Mouse (Mus musculus) heart, adult 11 months (tissue): ENCODE measurements around the gene Klf11.

Experiments
- DNase-seq: peaks from one replicate; pipeline ENCODE4 v3.0.0; 2022

Gene Klf11

DNA sequence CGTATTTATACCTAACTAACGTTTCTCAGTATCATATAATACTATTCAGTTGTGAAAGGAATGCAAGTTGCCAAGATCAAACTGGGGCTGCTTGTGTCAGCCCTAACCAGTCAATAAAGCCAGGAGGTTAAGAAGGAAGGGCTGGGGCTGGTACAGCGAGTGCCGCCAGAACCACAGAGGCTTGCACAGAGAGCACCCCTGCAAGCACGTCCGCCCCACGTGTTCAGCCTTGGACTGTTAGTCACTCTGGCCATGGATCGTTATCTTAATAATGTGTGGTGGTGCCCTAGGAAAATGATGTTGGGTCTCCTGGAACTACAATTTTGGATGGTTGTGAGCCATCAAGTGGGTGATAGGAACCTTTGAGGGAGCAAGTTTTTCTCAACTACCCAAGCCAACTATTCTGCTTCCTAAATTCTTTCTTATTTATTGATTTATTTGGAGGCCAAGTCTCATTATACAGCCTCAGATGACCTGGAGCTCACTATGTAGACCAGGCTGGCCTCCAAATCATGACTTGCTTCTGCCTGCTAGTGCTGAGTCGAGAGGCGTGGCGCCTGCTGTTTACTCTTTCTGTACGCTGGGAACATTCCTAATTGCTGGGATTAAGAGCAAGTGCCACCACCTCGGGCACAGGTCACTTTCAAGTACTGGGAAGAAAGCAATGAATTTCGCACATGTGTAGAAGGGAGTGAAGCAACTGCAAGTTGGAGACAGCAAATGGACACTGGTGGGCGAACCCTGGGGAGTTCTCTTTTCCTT lies 54.6 kb downstream of the Klf11 start:
- no peak for DNase-seq

- no peak for DNase-seq
Observed at GRCm38 (mm10) chr12:24706764-24707479, 55.8 kb downstream of the Klf11 start.

- no peak for DNase-seq
Observed at GRCm38 (mm10) chr12:24707480-24707802, 56.4 kb downstream of the Klf11 start.

DNA sequence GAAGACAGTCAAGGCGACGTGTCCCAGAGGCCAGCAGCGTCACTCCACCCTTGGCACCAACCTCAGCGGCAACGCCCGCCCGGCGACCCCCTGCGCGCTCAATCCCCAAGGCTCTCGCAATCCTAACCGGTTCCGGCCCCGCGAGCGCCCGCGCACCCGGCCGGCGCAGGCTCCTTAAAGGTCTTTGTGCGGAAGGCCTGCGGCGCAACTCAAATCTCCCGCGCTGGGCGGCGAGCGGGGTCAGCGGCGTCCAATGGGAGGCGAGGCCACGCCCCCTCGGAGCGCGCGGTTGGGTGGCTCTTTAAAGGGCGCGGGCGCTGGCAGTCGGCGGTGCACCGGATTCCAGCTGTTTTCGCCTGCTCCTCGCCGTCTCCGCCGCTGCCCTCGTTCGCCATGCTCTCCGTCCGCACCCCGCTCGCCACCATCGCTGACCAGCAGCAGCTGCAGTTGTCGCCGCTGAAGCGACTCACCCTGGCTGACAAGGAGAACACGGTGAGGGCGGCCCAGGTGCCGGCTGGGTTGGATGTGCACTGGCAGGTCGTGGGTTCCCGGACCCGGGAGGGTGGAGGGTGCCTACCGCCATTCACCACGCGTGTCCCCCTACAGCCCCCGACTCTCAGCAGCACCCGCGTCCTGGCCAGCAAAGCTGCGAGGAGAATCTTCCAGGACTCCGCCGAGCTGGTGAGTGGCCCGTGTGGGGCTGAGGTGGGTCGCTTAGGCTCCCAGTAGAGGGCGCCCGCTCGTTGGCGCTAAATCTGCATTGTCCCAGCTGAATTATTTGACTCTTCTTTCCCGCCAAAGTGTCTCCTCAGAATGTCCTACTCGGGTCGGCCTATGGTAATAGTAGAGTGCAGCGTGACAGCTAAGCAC lies 57.1 kb downstream of the Klf11 start, which contains the start of gene Rrm2:
Gene Rrm2, plus strand, starts transcription at position 288 of the 870 bp plus-strand sequence.
- peak; percentile 99 for DNase-seq

DNA sequence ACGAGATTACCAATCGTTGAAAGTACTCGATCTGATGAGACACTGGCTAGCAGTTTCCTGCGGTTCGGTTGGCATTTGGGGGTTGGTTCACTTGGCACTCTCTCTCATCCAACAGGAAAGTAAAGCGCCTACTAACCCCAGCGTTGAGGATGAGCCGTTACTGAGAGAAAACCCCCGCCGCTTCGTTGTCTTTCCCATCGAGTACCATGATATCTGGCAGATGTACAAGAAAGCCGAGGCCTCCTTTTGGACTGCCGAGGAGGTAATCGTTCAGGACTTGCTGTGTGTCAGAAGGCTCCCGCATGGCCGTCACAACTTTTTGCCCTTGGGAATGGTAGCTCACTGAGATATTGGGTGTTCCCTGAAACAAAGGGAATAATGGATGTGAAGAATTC lies 57.7 kb downstream of the Klf11 start:
- DNase-seq = no peak

DNA sequence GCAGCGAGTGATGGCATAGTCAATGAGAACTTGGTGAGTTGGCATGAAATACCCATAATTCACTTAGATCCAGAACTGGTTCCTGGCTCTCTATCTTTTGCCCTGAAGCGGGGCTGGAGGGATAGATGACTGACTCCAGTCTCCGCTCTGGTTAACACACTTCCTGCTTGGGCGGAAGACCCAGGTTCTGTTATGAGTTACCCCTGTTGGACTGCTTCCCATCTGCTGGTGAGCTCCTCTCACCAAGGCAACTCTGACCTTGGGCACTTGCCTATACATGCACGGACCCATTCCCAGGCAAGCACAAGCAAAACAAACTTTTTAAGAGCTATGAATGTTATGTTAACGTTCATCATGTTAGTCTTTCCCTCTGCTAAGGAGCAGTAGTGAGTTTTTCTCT lies 58.3 kb downstream of the Klf11 start:
- no peak for DNase-seq

DNA sequence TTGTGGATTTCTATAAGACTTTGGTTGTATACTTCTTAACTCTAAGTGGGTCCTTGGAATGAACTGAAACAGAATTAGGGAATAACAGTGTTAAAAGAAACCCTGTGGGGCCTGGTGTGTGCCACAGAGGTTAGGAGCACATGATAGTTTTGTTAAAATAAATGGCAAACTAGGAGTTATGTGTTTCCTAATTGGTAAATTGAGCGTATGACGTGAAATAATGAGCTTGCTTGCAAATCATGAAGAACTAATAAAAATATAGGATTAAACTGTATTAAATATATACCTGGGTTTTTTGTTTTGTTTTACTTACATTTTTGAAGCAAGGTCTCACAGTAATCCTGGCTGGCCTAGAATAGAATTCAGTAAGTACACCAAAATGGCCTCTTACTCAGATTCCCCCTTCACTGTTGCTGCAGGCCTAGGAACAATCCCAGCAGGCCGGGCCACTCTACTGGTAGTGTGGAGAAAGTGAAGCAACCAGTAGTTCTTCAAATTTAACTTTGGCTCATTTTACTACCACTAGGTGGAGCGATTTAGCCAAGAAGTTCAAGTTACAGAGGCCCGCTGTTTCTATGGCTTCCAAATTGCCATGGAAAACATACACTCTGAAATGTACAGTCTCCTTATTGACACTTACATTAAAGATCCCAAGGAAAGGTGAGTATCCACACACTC lies 58.9 kb downstream of the Klf11 start:
- peak; percentile 92 for DNase-seq

DNA sequence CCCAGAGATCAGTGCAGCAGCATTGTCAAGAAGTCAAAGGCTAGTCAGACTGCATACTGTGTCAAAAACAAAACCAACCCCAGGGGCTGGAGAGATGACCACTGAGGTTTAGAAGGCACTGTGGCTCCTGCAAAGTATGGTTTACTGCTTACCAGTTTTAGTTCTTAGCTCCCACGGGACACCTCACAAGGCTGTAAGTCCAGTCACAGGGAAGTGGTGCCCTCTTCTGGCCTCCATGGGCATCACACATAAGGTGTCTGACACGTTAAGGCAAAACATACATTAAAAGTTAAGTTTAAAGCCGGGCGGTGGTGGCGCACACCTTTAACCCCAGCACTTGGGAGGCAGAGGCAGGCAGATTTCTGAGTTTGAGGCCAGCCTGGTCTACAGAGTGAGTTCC lies 59.6 kb downstream of the Klf11 start:
- no peak for DNase-seq
